Mouse (Mus musculus) kidney, embryonic 15.5 days (tissue): ENCODE measurements around the gene Arl15. TPM values are rescaled to one million over a fixed set of nuclear protein-coding genes. Genes with fewer than 3 reads are reported as not detected.

Source experiments
- ATAC-seq: fragments of 200-750 bp; cut with Nextera tagmentation; replicated peaks from 2 replicates; pipeline ENCODE4 v1.8.0; 2017; ENCODE audit warnings: moderate TSS enrichment; ENCODE audit not compliant: low FRiP score
- H3K27ac ChIP-seq: fragments of 300-500 bp; sonication (generic); 2 replicates; pipeline ENCODE4 v1.5.1; 2015; ENCODE audit warnings: mild to moderate bottlenecking, inconsistent platforms
- H3K27me3 ChIP-seq: fragments of 300-500 bp; sonication (generic); 2 replicates; pipeline ENCODE4 v1.6.1; 2015; ENCODE audit warnings: inconsistent platforms
- H3K36me3 ChIP-seq: fragments of 300-500 bp; sonication (generic); 2 replicates; pipeline ENCODE4 v1.6.1; 2015; ENCODE audit warnings: inconsistent platforms
- H3K4me1 ChIP-seq: fragments of 300-500 bp; sonication (generic); 2 replicates; pipeline ENCODE4 v1.6.1; 2015; ENCODE audit warnings: inconsistent platforms
- H3K4me2 ChIP-seq: fragments of 300-500 bp; sonication (generic); 2 replicates; pipeline ENCODE4 v1.6.1; 2015; ENCODE audit warnings: moderate library complexity, mild to moderate bottlenecking, inconsistent platforms
- H3K4me3 ChIP-seq: fragments of 300-500 bp; sonication (generic); replicated peaks from 2 replicates; pipeline ENCODE4 v1.5.1; 2015; ENCODE audit warnings: mild to moderate bottlenecking, inconsistent platforms
- H3K9ac ChIP-seq: fragments of 300-500 bp; sonication (generic); 2 replicates; pipeline ENCODE4 v1.6.1; 2015; ENCODE audit warnings: mild to moderate bottlenecking, inconsistent platforms
- H3K9me3 ChIP-seq: fragments of 300-500 bp; sonication (generic); replicated peaks from 2 replicates; pipeline ENCODE4 v1.6.1; 2016; ENCODE audit warnings: inconsistent platforms
- WGBS: fragments of 180-500 bp; shearing (Covaris S2); methylation state at CpG from one replicate; pipeline ENCODE4 v1.1.7; 2015; ENCODE audit warnings: mixed read lengths; 5-methylcytosine and 5-hydroxymethylcytosine counted together
- polyA plus RNA-seq: library from polyadenylated mRNA; unstranded; fragments of >200 nt; fragmentation: Nextera tagmentation; extraction: Ambion mirVana; gene quantifications from 2 replicates; pipeline ENCODE4 v1.2.1, GENCODE M21; 2015

Gene Arl15
- polyA plus RNA-seq, 1 experiment from 2014 or later, result 14.1 TPM

GRCm38 (mm10) chr13:113882959-113883358 is 88.7 kb downstream of the Arl15 start:
- ATAC-seq, result no peak
- H3K9ac ChIP-seq, result no peak overlapping the region
- no peaks in the 10 kb centered on the region for H3K9me3 ChIP-seq
- H3K4me1 ChIP-seq, result peaks cover 52% of the 10 kb centered on the region
- 33% methylated on average over 1 of the region's 1 CpGs for WGBS
- no peak overlapping the region for H3K4me3 ChIP-seq
- H3K4me2 ChIP-seq, result no peak overlapping the region
- no peaks in the 10 kb centered on the region for H3K36me3 ChIP-seq
- H3K27me3 ChIP-seq, result no peaks in the 10 kb centered on the region
- H3K27ac ChIP-seq, result no peak overlapping the region

- Histone ChIP-seq H3K9ac (no peak overlapping the region), H3K36me3 (no peaks in the 10 kb centered on the region), H3K27ac (no peak overlapping the region), H3K4me1 (peaks cover 35% of the 10 kb centered on the region), H3K4me3 (no peak overlapping the region), H3K4me2 (no peak overlapping the region), H3K9me3 (no peaks in the 10 kb centered on the region), H3K27me3 (no peaks in the 10 kb centered on the region)
- 84% methylated on average over 6 of the region's 6 CpGs for WGBS
- ATAC-seq, result no peak
These were observed 92.8 kb downstream of the Arl15 start for GRCm38 (mm10) chr13:113887090-113887489.

GRCm38 (mm10) chr13:113888126-113888525 is 93.8 kb downstream of the Arl15 start:
- H3K27ac ChIP-seq, result no peak overlapping the region
- no peak overlapping the region for H3K9ac ChIP-seq
- ATAC-seq, result no peak
- H3K4me3 ChIP-seq, result no peak overlapping the region
- no peaks in the 10 kb centered on the region for H3K9me3 ChIP-seq
- H3K27me3 ChIP-seq, result no peaks in the 10 kb centered on the region
- no peaks in the 10 kb centered on the region for H3K36me3 ChIP-seq
- 49% methylated on average over 5 of the region's 5 CpGs for WGBS
- H3K4me2 ChIP-seq, result no peak overlapping the region
- peaks cover 26% of the 10 kb centered on the region for H3K4me1 ChIP-seq

- peak; percentile 71 for ATAC-seq
- 42% methylated on average over 16 of the region's 16 CpGs for WGBS
These were observed 94.4 kb downstream of the Arl15 start for GRCm38 (mm10) chr13:113888704-113889103.

GRCm38 (mm10) chr13:113889140-113890055 is 95.1 kb downstream of the Arl15 start:
- no peak; the same call in 1 of the 2 replicates for ATAC-seq
- no peaks in the 10 kb centered on the region for H3K36me3 ChIP-seq
- WGBS, result 66% methylated on average over 24 of the region's 24 CpGs

More at GRCm38 (mm10) chr13:113888704-113889103, 94.4 kb downstream of the Arl15 start:
- no peak overlapping the region for H3K9ac ChIP-seq
- H3K4me3 ChIP-seq, result no peak overlapping the region
- H3K27me3 ChIP-seq, result no peaks in the 10 kb centered on the region
- H3K9me3 ChIP-seq, result no peaks in the 10 kb centered on the region
- no peaks in the 10 kb centered on the region for H3K36me3 ChIP-seq
- no peak overlapping the region for H3K27ac ChIP-seq
- peaks cover 21% of the 10 kb centered on the region for H3K4me1 ChIP-seq
- H3K4me2 ChIP-seq, result peak overlapping the region; percentile 15; the same call in 1 of the 2 replicates

GRCm38 (mm10) chr13:113896684-113897083 is 102.4 kb downstream of the Arl15 start:
- no peak overlapping the region for H3K4me2 ChIP-seq
- H3K36me3 ChIP-seq, result no peaks in the 10 kb centered on the region
- no peak overlapping the region for H3K9ac ChIP-seq
- H3K4me1 ChIP-seq, result no peaks in the 10 kb centered on the region
- no peaks in the 10 kb centered on the region for H3K27me3 ChIP-seq
- no peak overlapping the region for H3K27ac ChIP-seq
- H3K4me3 ChIP-seq, result no peak overlapping the region
- H3K9me3 ChIP-seq, result no peaks in the 10 kb centered on the region
- 87% methylated on average over 10 of the region's 10 CpGs for WGBS
- no peak for ATAC-seq

More at GRCm38 (mm10) chr13:113889140-113890055, 95.1 kb downstream of the Arl15 start:
- no peak overlapping the region for H3K27ac ChIP-seq
- no peaks in the 10 kb centered on the region for H3K27me3 ChIP-seq
- no peak overlapping the region for H3K4me3 ChIP-seq
- H3K9me3 ChIP-seq, result no peaks in the 10 kb centered on the region
- peaks cover 21% of the 10 kb centered on the region for H3K4me1 ChIP-seq
- H3K4me2 ChIP-seq, result peak overlapping the region; percentile 15; the same call in 1 of the 2 replicates
- no peak overlapping the region for H3K9ac ChIP-seq

- H3K36me3 ChIP-seq, result no peaks in the 10 kb centered on the region
- H3K4me2 ChIP-seq, result no peak overlapping the region
- H3K9ac ChIP-seq, result no peak overlapping the region
- 72% methylated on average over 3 of the region's 3 CpGs for WGBS
- no peaks in the 10 kb centered on the region for H3K27me3 ChIP-seq
- no peak overlapping the region for H3K27ac ChIP-seq
- no peak for ATAC-seq
- no peak overlapping the region for H3K4me3 ChIP-seq
- H3K4me1 ChIP-seq, result no peaks in the 10 kb centered on the region
- no peaks in the 10 kb centered on the region for H3K9me3 ChIP-seq
These were observed 103.2 kb downstream of the Arl15 start for GRCm38 (mm10) chr13:113897498-113897897.

GRCm38 (mm10) chr13:113897951-113898350 is 103.6 kb downstream of the Arl15 start:
- no peak for ATAC-seq

GRCm38 (mm10) chr13:113901001-113901545 is 106.8 kb downstream of the Arl15 start:
- ATAC-seq, result no peak
- 78% methylated on average over 11 of the region's 11 CpGs for WGBS
- Histone ChIP-seq H3K36me3 (no peaks in the 10 kb centered on the region), H3K4me3 (no peak overlapping the region), H3K27me3 (no peaks in the 10 kb centered on the region), H3K27ac (no peak overlapping the region), H3K4me2 (no peak overlapping the region), H3K9me3 (no peaks in the 10 kb centered on the region), H3K9ac (no peak overlapping the region), H3K4me1 (no peaks in the 10 kb centered on the region)

More at GRCm38 (mm10) chr13:113897951-113898350, 103.6 kb downstream of the Arl15 start:
- Histone ChIP-seq H3K4me1 (no peaks in the 10 kb centered on the region), H3K9ac (no peak overlapping the region), H3K9me3 (no peaks in the 10 kb centered on the region), H3K4me2 (no peak overlapping the region), H3K36me3 (no peaks in the 10 kb centered on the region), H3K27ac (no peak overlapping the region), H3K27me3 (no peaks in the 10 kb centered on the region), H3K4me3 (no peak overlapping the region)
- 80% methylated on average over 9 of the region's 9 CpGs for WGBS

- Histone ChIP-seq H3K9ac (no peak overlapping the region), H3K4me3 (no peak overlapping the region), H3K4me1 (peaks cover 5% of the 10 kb centered on the region; the same call in 1 of the 2 replicates), H3K36me3 (no peaks in the 10 kb centered on the region), H3K27me3 (no peaks in the 10 kb centered on the region), H3K27ac (no peak overlapping the region), H3K9me3 (no peaks in the 10 kb centered on the region), H3K4me2 (no peak overlapping the region)
- WGBS, result 71% methylated on average over 6 of the region's 6 CpGs
- ATAC-seq, result no peak
These were observed 109.0 kb downstream of the Arl15 start for GRCm38 (mm10) chr13:113903255-113903654.

GRCm38 (mm10) chr13:113911986-113912519 is 117.7 kb downstream of the Arl15 start:
- Histone ChIP-seq H3K36me3 (no peaks in the 10 kb centered on the region), H3K9me3 (no peaks in the 10 kb centered on the region), H3K27me3 (no peaks in the 10 kb centered on the region), H3K4me3 (no peak overlapping the region), H3K4me2 (no peak overlapping the region), H3K4me1 (peaks cover 4% of the 10 kb centered on the region; the same call in 1 of the 2 replicates), H3K27ac (no peak overlapping the region), H3K9ac (no peak overlapping the region)
- no peak for ATAC-seq
- 64% methylated on average over 11 of the region's 11 CpGs for WGBS

GRCm38 (mm10) chr13:113914551-113914971 is 120.3 kb downstream of the Arl15 start:
- Histone ChIP-seq H3K4me3 (no peak overlapping the region), H3K9ac (no peak overlapping the region), H3K36me3 (no peaks in the 10 kb centered on the region), H3K4me1 (no peaks in the 10 kb centered on the region), H3K4me2 (no peak overlapping the region), H3K27me3 (no peaks in the 10 kb centered on the region), H3K9me3 (no peaks in the 10 kb centered on the region), H3K27ac (no peak overlapping the region)
- no peak for ATAC-seq
- 56% methylated on average over 9 of the region's 9 CpGs for WGBS
